Mouse (Mus musculus) adrenal gland (tissue): ENCODE measurements around the gene Gpr84.

ENCODE experiments used
- intact Hi-C: fragments of 180-260 bp; cut with DNase I; formaldehyde crosslinking; loops from one replicate; pipeline ENCODE4 v1.15.1; 2025
- long read RNA-seq, 2 experiments: library from polyadenylated mRNA; unstranded; transcript quantifications; one replicate each; pipeline ENCODE4 v2.0.0; 2020; ENCODE audit warnings: borderline replicate concordance in 1 of 2; ENCODE audit not compliant: insufficient replicate concordance in 1 of 2

Gene Gpr84
- long read RNA-seq, experiment 1: 0 reads
- long read RNA-seq, experiment 2: 0 reads

DNA sequence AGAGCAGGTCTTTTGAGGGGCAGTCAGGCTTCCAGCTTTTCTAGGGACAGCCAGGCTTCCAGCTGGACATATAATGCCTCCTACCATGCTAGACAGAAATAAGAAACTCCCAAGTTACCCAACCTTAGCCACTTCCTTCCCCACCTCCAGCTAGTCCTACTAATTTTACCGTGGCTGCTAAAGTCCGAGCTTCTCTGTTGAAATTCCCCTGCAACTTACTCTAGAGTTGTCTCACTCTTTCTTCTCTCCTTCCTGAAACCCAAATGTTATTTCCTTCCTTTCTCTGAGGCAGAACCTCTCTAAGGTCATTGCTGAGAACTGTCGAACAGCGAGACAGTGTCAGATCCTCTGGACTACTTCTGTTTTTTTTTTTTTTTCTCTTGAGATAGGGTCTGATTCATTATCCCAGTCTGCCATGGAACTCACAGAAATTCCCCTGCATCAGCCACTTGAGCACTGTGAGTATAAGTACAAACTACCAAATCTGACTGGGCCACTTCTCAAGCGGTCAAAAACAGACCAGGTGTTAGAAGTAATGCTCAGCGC is at the start of gene Gpr84:
TSS of gene Gpr84 (minus strand) at position 248 of the 546 bp plus-strand sequence.
- intact Hi-C loops: loop anchor here (10.0 kb wide), 1 partner anchor 326 kb away; no protein-coding TSS in a partner anchor

DNA sequence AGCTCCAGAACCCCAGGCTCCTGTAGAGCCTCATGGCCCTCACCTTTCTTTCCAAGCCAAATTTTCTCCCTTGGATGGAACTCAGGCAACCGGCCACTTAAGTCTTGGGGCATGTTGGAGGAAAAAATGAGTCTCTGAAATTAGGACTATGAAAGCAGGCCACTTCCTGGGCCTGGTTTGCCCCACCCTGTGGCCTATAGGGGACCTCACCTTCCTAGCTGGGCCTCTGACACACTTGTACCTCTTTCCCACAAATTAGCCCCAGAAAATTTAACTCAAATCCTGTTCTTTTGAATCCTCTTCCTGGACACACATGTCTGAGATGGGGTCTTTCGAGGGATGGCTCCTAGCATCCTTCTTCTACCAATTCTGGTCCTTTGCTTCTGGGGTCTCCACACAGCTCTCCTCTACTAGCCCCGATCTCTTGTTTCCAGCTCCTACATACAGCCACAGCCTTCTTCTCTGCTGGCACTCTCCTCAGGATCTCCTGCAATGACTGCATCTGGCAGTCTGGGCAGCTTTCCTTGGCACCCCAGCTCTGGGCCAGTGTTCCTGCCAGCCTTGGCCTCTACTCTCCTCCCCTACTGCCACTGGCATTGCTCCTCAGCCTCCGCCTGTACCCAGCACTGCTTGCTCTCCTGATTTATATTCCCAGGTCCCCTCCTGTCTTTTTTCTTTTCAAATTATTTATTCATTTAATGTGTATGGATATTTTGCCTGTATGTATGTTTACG is 49.6 kb upstream of the Gpr84 start:
- intact Hi-C loops: no loop called here

DNA sequence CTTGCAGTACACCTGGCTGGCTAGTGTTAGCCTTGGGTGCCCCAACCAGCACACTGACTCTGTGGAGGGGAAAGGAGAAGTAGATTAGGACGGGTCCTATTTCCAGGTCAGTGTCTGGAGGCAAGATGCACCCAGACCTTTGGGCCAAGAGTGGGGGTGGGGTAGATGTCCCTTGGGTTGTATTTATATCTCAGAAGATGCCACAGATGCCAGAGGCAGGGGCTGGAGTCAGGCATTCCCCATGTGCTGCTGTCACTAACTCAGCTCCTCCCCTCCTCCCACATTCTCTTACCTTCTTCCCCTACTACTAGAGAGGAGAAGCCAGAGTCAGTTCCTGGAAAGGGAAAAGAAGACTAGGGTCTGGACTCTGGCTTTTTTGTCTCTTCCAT is 48.7 kb upstream of the Gpr84 start:
- intact Hi-C loops: no loop called here

DNA sequence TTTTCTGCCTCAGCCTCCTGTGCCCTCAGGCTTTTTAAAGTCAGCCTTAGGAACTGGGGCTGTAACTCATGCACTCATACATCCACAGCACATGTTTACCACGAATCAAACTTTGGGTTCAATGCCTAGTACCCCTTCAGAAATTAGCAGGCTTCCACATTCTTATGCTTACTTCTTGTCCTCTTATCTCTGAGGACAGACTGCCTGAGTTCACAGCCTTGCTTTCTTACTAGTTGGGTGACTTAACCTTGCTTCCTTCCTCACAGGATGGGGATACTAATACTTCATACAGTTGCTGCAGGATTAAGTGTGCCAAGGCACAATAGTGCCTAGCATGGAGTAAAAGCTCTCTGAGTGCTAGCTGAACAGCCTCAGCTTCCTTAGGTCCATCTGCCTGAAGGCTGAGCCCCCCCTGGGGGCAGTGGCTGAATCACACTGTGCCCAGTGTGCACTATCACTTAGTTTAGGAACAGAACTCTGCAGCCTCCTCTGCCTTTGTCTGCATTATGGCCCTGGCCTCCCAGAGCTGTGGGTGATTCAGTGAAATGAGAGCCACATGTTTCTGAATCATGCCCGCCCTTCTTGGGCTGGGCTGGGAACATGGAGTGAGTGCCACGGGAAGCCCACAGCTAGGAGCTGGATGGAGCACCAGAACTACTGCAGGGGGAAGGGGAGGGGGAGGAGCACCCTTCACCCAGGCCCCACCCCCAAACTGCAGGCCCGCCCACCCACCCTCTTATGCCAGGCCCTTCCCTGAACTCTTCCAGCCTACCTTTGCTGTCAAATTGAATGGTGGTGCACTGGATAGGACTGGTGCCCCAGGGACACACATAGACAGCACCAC is 48.1 kb upstream of the Gpr84 start:
- intact Hi-C loops: no loop called here

DNA sequence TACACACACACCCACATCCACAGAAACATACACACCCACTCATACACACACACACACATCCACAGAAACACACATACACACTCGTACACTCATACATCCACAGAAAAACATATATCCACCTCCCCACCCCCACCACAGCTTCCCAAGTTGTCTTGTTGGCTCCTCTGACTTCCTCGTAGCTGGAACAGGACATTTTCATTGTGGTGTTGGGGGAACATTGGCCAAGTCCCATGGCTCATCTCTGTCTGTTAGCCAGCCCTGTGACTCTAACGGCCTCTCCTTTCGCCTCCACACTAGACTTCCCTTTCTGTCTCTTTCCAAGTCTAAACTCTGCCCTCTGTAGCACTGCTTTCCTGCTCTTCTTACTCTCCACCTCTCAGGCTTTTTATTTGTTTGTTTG is 47.4 kb upstream of the Gpr84 start:
- intact Hi-C loops: no loop called here

DNA sequence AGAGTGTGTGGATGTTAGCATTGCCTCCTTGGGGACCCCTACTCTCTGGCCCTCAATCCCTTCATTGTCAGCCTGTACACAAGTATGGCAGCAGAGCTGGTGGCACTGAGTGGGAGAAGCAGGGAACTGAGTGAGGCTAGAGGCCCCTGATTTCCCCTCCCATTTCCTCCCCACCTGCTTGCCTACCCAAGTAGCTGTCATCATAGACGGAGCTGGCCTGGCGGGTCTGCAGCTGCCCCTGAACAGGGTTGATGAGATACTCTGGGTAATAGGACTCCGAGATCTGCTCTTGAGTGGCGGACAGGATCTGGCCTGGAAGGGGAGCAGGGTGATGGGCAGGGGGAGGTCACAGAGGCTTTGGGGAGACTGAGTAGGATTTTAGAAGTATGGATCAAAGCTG is 45.7 kb upstream of the Gpr84 start:
- intact Hi-C loops: no loop called here

DNA sequence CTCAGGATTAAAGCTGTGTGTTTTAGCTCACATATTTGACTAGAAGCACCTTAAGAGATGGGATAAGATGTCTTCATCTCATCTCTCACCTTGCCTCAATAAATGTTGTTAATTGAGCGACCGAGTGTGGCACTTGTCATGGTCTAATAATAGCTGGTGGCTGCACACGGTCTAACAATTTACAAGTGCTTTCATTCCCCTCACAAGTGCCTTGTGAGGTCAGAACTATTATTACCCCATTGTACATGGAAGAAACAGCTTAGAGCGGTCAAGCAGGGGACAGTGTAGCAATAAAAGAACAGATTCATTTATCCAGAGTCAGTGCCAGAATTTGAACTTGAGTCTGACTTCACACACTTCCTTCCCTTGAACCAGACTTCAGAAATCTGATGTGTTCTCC is 45.0 kb upstream of the Gpr84 start:
- intact Hi-C loops: no loop called here

DNA sequence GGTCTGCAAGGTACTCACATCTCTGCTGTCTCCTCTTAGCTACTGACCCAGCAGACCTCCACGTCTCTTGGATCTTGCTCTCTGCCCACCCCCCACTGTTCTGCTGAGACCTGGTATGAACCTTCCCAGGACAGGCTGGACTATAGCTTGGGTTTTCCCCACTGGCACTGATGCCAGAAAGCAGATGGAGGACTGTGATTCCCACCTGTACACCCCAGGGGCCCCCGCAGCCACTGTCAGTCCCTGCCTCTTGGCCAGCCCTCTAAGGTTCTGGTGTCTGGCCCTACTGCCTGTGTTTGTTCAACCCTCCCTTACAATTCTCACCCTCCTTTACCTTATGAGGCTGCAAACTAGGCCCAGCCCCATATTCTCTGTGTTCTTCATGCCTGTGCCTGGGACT is 44.3 kb upstream of the Gpr84 start:
- intact Hi-C loops: no loop called here

DNA sequence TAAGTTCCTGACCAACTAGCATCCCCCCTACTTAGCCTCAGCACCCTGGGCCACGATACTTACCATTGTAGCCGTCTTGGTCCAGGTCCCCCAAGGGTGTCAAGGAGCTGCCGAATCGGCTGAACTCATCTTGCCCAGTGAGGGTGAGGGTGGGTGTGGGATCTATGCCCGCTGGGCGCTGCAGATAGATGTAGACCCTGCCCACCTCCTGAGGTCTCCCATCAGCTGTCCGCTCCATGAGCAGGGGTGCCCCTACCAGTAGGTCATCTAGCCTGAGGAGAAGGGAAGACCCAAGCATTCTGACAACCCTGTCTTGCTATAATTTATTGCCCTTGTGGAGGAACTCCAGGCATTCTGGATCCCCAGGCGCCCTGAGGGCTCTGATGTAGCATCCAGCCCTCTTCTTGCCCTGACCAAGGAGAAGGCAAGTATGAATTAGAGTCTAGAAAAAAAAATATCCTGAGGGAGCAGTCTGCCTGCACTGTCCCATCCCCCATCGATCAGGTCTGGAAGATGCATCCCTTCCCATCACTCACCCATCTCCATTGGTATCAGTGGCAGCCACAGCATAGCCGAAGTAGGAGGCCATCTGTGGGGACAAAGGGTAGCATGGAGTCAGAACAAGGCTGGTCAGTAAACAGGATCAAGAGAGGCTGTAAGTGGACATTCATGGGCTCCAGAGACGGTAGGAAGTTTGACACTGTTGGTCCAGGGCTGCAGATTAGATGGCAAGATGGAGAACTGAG is 43.3 kb upstream of the Gpr84 start:
- intact Hi-C loops: no loop called here

DNA sequence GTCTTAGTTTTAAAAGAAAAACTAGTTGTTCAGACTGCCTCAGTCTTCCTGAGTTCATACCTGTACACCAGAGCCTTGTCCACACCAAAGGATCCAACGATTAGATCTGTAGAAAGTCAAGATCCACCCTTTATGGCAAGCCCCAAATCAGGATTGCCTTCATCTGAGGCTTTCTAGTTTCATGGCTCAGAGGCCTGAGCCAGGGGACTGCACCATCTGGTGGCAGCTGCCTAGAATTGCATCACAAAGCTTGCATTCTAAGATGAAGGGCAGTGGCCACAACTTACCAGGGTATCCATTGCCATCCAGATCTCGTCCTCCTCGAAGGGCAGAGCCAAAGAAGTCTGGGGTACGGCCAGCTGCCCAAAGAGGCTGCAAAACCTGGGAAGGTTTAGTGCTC is 42.4 kb upstream of the Gpr84 start:
- intact Hi-C loops: no loop called here

DNA sequence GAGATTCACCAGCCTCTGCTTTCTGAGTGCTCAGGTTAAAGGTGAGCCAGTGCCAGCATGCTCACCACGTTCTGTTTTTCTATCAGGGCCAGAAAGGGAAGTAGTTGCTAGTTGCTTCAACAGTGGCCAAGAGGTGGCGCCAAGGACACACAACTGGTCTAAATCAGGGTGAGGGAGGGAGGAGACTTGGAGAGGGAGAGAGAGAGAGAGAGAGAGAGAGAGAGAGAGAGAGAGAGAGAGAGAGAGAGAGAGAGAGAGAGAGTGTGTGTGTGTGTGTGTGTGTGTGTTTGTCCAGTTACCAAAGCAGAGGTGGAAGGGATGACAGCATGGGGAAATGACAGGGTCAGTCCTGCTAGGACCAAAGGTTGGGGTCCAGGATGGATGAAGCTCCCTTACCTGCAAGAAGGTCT is 36.9 kb upstream of the Gpr84 start:
- intact Hi-C loops: loop anchor here (2.0 kb wide), 1 partner anchor 42 kb away; no protein-coding TSS in a partner anchor

DNA sequence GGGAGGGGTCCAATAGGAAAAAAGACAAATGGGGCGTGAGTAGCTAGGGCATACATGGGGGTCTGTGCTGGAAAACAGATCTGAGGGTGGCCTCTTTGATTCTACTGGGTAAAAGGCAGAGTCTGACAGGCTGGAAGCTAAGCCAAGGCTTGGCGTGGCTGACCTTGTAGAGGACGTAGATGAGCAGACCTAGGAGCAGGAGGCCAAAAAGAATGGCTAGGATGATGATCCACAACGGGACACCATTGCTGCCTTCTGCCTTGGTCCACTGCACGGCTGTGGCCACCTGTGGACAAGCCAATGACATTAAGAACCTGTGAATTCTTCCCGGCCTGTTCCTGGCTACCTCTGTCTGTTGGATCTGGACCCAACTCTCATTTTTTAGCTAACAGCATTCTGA is 35.4 kb upstream of the Gpr84 start:
- intact Hi-C loops: loop anchor here (2.0 kb wide), 1 partner anchor 43 kb away; no protein-coding TSS in a partner anchor

DNA sequence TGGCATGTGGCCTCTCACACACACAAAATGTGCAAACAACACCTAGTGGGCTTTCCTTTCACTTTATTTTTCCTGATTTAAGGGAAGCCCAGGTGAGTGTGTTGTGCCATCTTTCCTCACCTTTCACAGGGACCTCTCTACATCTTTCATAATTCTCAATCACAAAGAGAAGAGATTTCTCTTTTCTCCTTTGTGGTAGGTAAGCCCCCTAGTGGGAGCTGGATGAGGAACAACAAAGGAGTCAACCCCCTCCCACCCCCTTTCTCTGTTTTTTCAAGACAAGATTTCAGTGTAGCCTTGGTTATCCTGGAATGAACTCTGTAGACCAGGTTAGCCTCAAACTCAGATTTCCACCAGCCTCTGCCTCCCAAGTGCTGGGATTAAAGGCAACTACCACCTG is 33.1 kb upstream of the Gpr84 start:
- intact Hi-C loops: no loop called here

DNA sequence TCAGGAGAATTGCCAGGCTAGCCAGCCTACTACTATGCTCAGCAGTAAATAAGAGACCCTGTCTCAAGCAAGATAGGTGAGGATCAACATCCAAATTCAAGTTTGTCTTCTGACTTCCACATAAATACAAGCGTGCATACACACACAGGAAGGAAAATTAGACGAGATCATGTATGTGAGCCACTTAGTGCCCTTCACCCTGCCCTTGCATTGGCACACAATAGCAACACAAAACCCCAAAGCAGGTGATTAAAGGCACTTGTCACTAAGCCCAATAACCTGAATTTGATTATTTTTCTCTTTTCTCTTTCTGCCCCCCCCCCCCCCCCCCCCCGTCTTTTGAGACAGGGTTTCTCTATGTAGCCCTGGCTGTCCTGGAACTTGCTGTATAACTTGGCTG is 32.6 kb upstream of the Gpr84 start:
- intact Hi-C loops: no loop called here

DNA sequence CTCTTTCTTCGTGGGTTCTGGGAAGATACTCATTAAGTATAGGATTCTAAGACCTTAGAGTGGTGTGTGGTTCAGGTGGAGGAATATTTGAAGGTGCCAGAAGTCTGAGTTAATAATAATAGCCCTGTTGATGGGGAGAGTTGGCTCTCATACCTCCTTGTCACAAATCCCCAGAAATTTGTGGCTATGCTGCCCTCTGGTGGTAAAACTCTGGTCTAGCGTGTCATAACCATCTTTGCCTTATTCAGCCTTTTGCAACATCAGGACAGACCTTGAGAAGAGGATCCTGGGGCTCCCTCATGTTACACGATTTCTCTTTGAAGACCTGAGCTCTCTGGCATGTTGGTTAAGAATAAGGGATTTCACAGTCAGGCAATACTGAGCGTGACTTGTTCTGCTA is 32.0 kb upstream of the Gpr84 start:
- intact Hi-C loops: no loop called here

DNA sequence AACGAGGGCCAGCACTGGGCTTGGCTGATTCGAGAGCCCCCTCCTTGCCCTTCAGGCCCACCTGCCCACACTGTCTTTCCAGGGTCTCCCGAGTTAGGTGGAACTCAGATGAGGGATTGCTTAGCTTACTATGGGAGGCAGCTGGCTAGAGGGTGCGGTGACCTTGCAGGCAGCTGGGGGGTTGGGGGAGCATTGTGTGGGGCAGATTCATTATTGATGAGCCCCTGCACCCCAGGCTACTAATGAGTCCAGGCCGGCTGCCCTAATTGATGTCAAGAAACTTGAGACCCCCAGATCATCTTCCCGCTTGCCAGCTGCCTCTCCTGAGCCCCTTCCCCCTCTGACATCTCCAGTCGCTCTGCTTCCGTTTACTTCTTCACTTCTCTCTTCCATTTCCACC is 31.1 kb upstream of the Gpr84 start:
- intact Hi-C loops: no loop called here

DNA sequence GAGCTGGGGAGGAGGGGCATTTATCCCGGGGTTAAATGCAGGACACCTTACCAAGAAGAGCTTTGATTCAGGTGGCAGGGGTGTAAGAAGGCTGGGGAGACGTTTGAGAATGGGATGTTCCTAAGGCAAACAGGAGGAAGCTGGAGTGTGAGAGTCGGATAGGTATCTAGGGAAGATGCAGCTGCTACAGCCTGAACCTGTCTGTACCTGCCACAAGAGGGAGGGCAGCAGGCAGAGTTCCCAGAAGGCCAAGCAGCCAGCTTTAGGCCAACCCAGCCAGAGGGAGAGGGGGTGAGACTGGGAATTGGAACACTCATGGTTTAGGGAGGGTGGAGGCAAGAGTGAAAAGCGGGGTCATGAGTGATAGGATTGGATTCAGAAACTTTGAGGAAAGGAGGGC is 30.4 kb upstream of the Gpr84 start:
- intact Hi-C loops: no loop called here

DNA sequence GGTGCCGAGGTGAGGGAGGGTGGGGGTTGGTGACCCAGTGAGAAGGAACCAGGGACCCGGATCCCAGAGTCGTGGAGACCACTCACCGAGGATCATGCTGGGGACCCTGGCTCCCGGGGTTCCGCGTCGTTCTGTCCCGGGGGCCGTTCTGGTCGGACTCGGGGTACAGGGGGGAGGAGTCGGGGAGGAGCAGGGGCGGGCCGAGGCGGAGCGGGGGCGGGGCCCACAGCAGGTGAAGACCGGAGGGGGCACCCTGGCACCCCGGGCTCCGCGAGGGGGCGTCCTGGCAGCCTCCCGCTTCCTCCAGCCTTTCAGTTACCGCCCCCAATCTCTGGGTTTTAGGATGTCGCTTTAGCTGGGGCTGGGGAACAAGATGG is 29.5 kb upstream of the Gpr84 start, which contains the start of gene Zfp385a:
TSS of gene Zfp385a (minus strand) at position 133 of the 377 bp plus-strand sequence.
- intact Hi-C loops: no loop called here

DNA sequence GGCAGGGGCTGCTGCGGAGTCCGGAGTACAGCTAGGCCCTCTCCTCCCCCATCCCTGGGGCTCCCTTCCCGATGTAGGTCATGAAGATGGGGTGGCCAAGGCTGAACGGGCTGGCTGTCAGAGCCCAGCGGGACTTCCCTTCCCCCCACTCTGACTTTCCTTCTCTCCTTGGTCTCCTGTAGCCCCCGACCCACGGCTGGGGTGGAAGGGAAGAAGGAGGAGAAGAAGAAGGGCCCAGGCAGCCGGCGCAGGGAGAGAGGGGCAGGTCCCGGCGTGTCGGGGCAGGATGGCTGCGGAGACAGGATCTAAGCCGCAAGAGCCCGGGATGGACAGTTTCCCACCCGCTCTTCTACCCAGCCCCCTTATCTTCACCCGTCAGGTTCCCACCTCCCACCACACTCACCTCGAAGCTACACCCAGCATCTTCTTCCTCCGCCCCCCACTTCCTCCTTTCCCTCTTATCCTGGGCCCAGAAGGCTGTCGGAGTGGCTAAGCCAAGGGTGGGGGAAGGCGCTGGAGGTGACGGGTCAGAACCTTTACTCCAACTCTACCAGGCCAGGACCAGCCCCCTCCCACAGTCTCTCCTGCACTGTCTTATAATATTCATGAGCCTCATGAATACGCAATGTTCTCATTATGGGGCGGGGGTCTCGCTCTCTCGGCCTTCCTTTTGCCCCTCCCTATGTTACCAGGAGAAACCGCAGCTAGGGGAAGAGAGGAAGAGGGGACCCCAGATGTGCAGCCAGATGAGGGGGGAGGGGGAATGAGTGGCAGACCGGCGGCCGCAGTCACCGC is 29.0 kb upstream of the Gpr84 start:
- intact Hi-C loops: no loop called here

DNA sequence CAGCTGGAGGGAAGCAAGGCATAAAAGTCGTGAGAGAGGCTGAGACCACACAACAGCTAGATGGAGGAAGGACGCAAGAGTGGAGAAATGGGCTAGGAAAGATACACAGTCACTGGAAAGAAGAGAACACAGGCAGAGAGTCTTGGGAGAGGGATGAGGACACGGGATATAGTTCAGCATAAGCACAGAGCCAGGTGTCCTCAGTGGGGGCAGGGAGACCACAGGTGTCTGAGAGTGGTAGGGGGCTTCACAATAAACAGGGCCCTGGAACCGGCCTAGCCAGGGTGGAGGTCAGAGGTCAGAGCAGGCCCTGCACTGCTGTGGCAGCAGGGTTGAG is 28.4 kb upstream of the Gpr84 start:
- intact Hi-C loops: no loop called here
